Mouse (Mus musculus) cerebellum, postnatal 36 days (tissue): ENCODE data around the gene Gpatch8.
"Not testable (repeated sequence)": the region's sequence is repeated elsewhere in the genome, so short reads cannot be mapped to it uniquely, and the experiment has no call there.

ENCODE experiments used
- DNase-seq, 2 experiments: peaks; one replicate each; pipeline ENCODE4 v3.0.0; 2021 to 2022; ENCODE audit warnings: mixed read lengths in 2 of 2

Gpatch8 gene

DNA sequence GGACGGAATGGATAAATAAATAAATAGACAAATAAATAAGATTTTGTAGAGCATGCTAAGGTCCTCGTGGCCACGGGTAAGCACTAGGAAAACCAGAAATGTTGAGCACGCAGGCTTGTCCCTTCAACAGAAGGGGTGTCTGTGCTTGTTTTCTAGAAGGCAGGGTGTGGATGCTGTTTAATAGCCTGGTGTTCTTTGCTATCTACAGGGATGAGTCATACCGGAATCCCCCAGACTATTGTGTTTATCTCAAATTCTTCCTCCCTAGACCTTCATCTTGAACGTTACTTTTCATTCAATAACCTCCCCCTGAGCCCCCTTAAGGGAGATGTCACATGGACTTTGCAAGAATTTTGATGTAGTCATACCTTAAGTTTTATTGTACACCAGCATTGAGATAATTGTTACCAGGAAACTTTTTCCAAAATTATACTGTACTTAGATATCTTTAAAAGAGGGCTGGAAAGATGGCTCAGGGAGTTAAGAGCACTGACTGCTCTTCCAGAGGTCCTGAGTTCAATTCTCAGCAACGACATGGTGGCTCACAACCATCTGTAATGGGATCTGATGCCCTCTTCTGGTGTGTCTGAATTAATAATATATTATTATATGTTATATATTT is 12.7 kb upstream of the Gpatch8 start:
- no peak for DNase-seq

DNA sequence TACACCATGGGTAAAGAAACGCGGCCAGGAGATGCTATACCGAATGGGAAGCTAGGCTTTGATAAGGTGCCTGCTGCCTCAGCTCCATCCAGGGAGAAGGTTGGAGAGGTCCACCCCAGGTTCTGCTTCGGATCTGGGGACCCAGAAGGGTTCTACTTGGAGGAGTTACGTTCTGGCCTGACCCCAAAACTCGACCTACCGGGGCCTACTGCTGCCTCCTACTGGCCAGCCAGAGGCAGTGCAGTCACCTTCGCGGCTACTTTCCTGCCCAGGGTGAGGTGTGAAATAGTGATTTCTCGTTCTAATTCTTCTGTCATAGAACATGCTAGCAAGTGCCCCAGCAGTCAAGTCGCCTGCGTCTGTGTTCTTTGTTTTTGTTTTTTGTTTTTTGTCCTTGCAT is 12.0 kb upstream of the Gpatch8 start:
- DNase-seq: no peak

DNA sequence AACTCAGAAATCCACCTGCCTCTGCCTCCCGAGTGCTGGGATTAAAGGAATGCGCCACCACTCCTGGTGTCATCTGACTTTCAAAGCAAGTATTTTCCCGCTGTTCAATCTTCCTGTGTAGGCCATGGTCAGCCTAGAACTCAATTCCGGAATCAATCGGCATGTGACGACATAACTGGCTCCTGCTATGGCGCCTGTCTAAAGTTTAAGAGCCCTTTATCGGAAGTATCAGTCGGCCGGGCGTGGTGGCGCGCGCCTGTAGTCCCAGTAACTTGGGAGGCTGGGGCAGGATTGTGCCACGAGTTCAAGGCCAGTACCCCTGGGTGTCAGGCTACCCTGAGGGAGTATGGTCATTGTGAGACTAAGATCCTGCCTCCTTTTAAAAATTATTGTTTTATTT is 11.5 kb upstream of the Gpatch8 start:
- DNase-seq: no peak

DNA sequence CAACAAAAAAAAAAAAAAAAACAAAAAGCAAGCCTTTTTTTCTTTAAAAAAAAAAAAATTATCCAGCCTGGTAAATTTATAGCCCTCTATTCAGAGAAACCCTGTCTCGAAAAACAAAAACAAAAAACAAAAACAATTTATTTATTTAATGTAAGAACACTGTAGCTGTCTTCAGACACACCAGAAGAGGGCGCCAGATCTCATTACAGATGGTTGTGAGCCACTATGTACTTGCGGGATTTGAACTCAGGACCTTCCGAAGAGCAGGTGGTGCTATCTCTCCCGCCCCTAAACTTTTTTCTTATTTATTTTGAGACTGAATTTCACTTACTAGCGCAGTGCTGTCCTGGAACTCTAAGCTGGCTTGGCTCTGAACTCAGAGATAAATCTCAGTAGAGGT is 11.0 kb upstream of the Gpatch8 start:
- DNase-seq: no peak

DNA sequence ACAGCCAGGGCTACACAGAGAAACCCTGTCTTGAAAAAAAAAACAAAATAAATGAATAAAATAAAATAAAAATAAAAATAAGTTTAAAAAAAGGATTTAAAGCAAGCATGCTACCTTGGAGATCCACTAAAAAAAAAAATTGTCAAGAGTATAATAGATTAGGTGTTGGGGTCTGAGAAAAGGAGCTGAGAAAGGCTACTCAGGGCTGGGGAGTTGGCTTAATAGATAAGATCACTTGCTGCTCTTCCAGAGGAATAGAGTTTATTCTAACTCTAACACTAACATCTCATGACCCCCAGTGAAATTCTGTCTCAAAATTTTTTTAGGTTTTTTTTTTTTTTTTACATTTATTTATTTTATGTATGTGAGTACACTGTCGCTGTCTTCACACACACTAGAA is 10.1 kb upstream of the Gpatch8 start:
- DNase-seq: no peak

DNA sequence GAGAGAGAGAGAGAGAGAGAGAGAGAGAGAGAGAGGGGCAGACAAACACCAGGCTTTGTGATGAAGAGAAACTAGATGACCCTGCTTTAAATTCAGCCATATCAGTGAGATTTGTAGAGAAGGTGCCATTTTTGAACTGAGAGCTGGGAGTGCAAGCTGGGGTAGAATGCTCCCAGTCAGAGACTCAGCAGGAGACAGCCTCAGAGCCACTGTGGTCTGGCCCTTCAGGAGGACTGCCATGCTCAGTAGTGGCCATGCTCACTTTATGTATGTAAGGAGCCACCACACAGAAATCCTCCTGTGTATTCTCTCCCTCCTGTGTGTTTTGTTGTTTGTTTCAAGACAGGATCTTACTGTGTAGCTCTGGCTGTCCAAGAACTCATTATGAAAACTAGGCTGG is 9.5 kb upstream of the Gpatch8 start:
- no peak for DNase-seq

DNA sequence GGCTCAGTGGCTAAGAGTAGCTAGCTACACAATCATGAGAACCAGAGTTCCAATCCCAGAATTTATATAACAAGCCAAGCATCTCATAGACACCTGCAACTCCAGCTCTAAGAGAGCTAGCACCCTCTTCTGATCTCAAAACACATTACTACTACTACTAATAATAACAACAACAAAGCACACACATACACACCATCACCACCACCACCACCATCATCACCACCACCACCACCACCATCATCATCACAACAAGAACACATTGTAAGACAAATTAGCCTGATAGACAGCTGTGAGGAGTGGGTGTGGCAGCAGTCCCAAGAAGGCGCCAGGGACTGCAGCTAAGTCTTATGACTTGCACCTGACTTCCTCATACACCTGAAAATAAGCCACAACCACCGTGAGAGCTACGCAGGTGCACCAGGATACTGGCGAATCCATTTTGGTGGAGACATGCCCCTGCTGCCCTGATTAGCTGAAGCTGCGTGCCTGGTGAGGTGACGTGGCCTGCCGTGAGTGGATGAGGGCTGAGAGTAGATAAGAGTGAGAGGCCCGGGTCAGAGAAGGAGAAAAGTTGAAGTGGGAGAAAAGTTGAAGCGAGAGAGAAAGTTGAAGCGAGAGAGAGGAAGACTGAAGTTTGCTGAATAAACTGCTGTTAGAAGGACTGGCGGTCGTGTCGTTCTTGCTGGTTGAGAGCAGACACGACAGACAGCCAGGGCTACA is 8.9 kb upstream of the Gpatch8 start:
- not testable (repeated sequence) for DNase-seq

DNA sequence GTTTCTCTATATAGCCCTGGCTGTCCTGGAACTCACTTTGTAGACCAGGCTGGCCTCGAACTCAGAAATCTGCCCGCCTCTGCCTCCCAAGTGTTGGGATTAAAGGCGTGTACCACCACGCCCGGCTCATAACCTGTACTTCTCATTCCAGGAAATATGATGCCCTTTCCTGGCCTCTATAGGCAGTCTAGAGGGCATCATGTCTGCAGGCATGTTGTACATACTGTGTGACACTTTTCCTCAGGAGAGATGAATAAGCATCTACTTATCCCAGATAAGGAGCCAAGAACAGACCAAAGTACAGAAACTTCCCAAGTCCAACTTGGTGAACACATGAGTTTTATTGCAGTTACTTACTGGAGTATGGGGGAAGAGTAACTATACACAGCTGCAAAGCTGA is 2.5 kb upstream of the Gpatch8 start:
- no peak for DNase-seq

DNA sequence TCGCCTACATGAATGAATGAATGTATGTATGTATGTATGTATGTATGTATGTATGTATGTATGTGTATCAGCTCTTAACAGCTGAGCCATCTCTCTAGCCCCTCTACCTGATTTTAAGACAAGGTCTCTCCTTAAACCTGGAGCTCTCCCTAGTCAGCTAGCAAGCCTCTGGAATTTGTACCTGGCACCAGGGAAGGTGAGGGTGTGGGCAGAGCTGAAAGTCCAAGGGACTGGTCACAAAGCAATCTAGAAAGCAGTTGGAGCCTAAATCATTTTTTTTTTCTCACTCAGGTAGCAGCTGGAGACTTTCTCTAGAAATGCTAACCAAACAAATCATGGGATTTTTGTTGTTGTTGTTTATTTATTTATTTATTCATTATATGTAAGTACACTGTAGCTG is 1.2 kb upstream of the Gpatch8 start:
- DNase-seq: no peak

DNA sequence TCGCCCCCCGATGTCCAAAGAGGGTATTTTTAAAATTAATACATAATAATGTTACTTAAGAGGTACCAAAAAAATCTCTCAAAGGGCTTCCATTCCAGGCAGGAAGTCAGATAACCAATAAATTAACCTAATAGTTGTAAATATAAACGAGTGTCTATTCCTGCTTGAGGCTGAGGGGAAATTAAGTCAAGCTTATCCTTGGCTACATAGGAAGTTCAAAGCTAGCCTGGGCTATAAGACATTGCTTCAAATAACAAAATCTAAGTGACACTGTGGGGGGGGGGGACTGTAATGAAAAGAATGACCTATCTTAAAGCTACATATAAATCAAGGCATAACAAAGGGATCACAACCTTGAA is 503 bp upstream of the Gpatch8 start:
- DNase-seq: no peak

DNA sequence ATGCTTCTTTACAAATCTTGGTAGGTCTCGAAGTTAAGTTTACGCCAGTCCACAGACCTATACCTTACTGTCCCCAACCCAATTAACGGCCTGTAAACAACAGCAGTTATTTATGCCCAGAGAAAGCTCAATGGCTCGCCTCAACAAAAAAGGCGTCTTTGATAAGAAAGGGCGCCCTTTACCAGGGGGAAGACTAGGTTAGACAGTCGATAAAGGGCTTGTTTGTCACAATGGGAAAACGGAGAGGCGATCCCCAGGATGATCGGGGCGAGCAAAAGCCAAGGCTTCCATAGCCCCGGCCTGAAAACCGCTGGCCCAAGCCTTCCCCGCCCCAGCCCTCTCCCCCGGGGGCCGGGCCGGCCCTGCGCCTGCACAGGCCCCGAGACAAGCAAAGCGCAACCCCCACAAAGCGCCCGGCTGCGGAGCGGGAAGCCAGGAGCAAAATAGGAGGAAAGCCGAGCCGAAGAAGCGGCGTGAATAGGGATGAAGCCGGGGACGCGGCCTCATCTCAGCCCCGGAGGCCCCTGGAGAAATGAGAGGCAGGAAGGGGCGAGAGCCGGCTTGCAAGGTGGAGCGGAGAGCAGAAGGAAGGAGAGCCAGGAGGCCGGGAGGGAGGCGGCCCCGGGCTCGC is 677 bp downstream of the Gpatch8 start:
- DNase-seq: no peak

DNA sequence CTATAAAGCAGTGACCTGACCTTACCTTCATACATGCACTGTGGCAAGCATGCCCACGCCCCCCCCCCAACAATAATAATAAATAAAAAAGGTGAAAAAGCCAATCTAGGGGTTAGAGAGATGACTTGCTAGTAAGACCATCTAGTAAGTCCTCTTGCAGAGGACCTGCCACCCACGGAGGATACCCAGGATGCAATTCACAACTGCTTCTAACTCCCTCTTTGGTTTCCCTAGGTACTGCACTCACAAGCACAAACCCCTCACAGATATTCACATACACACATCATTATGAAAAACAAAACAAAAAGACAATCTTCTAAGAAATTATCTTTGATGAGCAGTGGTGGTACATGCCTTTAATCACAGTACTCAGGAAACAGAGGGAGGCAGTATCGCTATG is 4.1 kb downstream of the Gpatch8 start:
- no peak for DNase-seq

DNA sequence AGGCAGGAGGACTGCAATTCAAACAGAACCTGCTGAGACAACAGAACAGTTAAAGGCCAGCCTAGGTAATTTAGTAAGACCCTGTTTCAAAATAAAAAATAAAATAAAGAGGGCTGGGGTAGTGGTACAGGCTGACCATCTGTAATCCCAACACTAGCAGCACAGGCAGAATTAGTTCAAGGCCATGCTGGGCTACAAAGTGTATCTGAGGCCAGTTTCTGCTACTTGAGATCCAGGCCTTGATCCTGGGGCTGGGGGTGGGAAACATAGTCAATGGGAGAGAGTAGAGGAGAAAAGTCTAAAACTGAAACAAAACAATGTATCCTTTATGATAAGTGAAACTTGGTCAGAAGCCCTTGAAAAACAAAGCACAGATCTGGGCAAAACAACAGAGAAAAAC is 5.0 kb downstream of the Gpatch8 start:
- no peak for DNase-seq

DNA sequence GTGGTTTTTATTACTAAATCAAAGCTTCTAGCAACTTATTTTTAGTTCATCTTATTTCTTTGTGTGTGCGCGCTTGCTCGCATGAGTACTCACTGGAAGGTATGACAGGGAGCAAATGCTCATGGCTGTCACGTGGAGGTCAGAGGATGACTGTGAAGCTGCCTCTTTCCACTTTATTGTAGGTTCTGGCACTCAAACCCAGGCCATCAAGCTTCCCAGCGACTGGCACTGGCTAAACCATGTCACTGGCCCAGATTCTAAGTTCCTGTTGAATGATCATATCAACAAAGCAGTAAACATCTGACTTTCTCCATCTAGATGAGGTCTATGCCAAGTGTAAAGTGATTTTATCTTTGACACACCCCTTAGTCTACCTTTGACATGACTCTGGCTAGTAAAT is 14.7 kb downstream of the Gpatch8 start:
- DNase-seq: no peak

DNA sequence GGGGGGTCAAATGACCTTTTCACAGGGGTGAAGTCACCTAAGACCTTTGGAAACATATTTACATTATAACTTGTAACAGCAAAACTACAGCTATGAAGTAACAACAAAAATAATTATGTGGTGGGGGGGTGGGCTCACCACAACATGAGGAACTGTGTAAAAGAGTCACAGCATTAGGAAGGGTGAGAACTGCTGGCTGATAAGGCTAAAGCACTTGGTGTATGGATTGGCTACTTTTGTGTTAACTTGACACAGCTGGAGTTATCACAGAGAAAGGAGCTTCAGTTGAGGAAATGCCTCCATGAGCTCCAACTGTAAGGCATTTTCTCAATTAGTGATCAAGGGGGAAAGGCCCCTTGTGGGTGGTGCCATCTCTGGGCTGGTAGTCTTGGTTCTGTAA is 15.9 kb downstream of the Gpatch8 start:
- not testable (repeated sequence) for DNase-seq

DNA sequence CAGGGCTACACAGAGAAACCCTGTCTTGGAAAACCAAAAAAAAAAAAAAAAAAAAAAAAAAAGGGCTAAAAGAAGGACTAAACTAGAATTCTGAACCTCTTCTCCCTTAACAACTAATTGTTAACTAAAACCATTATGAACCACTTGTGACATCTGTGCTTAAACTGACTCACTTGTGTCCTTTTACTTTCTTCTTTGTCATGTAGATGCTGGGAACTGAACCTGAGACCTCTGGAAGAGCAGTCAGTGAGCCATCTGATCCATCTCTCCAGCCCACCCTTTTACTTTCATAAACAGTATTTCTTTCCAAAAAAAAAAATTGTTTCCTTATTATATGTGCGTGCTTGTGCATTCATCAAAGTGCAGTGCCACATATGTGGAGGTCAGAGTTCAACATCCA is 16.5 kb downstream of the Gpatch8 start:
- no peak for DNase-seq

DNA sequence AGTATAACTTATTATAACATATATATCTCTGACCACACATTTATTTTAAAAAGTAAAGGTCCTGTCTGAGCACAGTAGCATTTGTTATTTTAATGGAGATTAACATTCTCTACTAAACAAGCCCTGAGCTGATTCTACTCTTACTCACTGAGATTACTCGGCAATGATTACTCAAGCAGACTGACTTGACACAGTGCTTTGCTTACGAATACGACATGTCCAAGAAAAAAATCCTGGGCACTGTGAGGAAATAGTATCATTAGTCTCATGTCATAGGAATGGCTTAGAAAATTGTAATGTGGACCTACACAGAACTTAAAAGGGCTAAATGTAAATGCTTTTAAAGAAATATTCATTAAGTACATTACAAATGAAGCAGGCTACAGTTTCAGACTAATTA is 20.0 kb downstream of the Gpatch8 start:
- no peak for DNase-seq

DNA sequence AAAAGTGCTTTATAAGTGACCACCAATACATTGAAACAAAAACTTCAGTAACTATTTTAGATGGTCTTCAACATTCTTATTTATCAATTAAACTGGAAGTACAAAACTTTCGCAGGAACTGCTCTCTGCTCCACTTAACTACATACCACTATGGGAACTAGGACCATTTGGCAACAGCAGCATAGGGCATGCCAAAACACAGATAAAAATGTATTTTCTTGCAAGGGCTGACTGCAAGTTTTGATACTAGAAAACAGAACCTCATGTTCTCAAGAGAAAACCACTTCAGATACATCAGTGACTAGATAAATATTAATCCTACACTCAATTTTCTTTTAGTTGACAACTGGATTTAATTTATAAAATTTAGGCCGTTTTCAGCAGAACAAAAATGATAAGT is 22.1 kb downstream of the Gpatch8 start:
- DNase-seq: no peak

DNA sequence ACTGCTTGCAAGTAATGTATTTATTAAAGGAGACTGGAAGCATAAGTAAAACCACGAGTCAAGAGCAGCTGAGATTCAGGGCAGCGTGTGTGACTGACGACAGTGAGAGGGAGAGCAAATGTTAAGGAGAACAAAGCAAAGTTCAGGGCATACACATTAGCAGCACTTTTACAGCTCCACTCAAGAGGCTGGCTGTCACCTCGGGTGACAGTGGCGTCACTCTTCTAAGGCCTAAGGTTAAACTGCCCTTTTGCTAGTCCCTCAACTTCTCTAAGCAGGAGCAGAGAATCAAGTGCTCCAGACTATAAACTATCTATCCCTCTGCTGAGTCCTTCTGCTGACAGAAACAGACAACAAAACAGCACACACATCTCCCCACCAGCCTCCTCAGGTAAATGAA is 24.8 kb downstream of the Gpatch8 start:
- no peak for DNase-seq

DNA sequence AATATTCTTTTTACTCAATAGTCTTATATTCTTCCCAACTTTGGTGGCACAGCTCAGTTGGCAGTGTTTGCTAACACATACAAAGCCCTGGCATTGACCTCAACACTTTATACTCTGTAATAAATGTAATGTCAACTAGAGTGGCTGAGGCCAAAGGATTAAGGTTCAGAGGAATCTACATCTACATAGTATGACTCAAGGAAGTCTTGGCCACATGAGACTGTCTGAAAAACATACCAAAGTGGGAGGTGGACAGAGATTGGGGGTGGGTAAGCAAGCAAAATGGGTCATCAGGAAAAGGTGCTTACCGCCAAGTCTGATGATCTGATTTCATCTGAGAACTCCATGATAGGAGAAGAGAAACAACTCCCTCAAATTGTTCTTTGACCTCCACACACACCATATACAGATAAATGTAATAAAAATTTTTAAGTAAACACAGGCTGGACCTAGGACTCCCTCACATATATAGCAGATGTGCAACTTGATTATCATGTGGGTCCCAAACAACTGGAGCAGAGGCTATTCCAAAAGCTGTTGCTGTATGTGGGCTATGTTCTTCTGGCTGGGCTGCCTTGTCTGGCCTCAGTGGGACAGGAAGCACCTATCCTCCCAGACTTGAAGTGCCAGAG is 41.3 kb downstream of the Gpatch8 start:
- DNase-seq: no peak

DNA sequence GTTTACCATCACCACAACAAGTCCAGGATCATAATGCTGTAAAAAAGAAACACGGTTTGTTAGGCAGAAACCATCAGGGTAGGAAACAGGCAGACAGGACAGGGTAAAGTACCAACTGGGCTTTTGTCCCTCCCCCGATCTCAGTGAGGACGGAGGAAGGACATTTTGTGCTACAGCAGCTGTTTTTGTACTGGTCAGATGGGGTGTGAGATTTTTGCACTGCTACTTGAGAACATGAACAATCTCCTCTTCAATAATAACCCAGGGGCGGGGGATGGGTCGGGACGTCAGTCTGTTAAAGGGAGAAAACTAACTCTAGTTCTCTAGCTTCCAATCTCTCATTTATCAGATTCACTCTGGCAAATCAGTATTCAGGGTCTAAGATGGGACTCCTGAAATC is 46.0 kb downstream of the Gpatch8 start:
- DNase-seq: no peak

DNA sequence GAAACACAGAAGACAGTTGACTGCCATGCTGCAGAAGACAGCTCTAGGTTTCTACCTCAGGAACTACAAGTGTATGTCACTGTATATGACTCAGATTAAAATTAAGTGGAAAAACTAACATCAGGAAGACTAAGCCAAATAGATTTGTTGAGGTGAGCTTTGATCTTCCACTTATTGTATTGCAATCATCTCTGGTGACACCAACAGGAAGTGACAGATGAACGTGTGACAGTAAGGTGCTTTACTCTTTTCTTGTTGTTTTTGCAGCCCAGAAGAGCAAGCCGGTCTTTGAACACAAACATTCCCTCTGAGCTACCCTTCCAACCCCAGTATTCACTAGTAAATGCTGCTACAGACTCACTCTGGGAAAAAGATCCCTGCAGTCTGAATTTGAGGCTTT is 59.5 kb downstream of the Gpatch8 start:
- no peak for DNase-seq

DNA sequence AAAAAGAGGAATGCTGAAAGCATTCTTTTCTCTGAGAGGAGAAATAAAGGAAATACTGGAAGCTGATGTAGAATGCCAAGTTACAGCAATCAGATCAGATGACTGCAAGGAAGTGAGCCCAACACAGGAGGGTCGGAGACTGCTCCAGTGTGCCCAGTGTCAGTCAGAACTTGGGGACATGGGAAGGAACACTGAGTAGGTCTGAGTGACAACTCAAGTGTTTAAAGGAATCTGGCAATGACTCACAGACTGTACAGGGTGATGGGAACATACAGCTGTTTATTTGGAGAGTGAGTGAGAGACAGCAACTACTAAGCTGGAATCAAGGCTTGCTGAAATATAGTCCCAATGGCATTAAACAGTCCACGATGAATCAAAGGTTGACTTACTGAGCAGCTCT is 60.0 kb downstream of the Gpatch8 start:
- no peak for DNase-seq

DNA sequence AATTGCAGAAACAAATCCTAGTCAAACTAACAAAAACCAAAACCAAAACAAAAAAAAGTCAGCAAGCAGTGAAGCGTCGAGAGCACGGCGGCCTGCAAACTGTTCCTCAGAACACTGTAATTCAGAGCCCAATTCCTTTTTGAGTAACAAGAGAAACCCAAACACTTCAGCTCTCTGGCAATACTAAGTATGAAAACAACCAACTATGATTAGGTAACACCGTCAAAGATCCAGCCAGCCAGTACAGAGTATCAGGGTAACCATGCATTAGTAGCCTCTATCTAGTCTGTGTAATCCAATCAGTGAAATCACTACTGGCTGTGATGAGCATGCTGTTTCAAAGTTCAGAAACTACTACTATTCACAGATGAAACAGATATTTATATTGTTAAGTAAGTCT is 60.5 kb downstream of the Gpatch8 start:
- DNase-seq: no peak
